Mouse (Mus musculus): ENCODE data around the gene 2900011O08Rik. TPM values are rescaled to one million over a fixed set of nuclear protein-coding genes. Genes with fewer than 3 reads are reported as not detected.

2900011O08Rik gene
- polyA plus RNA-seq, 1 experiment from 2014 or later: 12.6 TPM

DNA sequence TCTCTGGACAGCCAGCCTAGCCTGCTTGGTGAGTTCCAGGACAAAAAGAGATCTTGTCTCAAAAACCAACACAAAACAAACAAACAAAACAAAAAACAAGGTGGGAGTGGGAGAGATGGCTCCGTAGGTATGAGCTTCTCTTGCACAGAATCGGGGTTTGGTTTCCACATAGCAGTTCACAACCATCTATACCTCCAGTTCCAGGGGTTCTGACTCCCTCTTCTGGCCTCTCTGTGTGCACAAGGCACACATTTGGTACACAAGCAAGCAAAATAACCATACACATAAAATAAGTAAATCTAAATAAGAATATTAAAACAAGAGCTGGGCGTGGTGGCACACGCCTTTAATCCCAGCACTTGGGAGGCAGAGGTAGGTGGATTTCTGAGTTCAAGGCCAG lies 44.2 kb downstream of the 2900011O08Rik start:
- DNase-seq (ENCODE audit: low spot score): no peak
- Histone ChIP-seq H3K27ac (replicated peaks; ENCODE audit: low read depth, low read length) (no peak overlapping the region), H3K4me1 (ENCODE audit: control insufficient read depth, insufficient read depth, low read length) (no peaks in the 10 kb centered on the region), H3K4me2 (ENCODE audit: low read depth, low read length) (no peak overlapping the region), H3K9ac (replicated peaks; ENCODE audit: low read length) (no peak overlapping the region), H3K9me3 (replicated peaks; ENCODE audit: control insufficient read depth, low read length) (no peaks in the 10 kb centered on the region), H3K4me3 (ENCODE audit: low read depth, low read length) (no peak overlapping the region), H3K27me3 (ENCODE audit: control insufficient read depth, insufficient read depth, low read length) (no peaks in the 10 kb centered on the region), H3K36me3 (replicated peaks; ENCODE audit: control insufficient read depth, insufficient read depth, low read depth, low read length) (no peaks in the 10 kb centered on the region)
- ATAC-seq (replicated peaks; ENCODE audit: insufficient number of reproducible peaks, low FRiP score, low TSS enrichment, low read depth): no peak
- 81% methylated on average over 4 of the region's 4 CpGs for WGBS

GRCm38 (mm10) chr16:14033076-14033475 lies 46.7 kb downstream of the 2900011O08Rik start:
- no peak overlapping the region for H3K4me2 ChIP-seq (ENCODE audit: low read depth, low read length)
- H3K36me3 ChIP-seq (replicated peaks; ENCODE audit: control insufficient read depth, insufficient read depth, low read depth, low read length): no peaks in the 10 kb centered on the region
- no peak for DNase-seq (ENCODE audit: low spot score)
- H3K9me3 ChIP-seq (replicated peaks; ENCODE audit: control insufficient read depth, low read length): no peaks in the 10 kb centered on the region
- 75% methylated on average over 4 of the region's 4 CpGs for WGBS
- no peak for ATAC-seq (replicated peaks; ENCODE audit: insufficient number of reproducible peaks, low FRiP score, low TSS enrichment, low read depth)
- H3K9ac ChIP-seq (replicated peaks; ENCODE audit: low read length): no peak overlapping the region
- H3K27ac ChIP-seq (replicated peaks; ENCODE audit: low read depth, low read length): no peak overlapping the region
- H3K4me3 ChIP-seq (ENCODE audit: low read depth, low read length): no peak overlapping the region
- H3K4me1 ChIP-seq (ENCODE audit: control insufficient read depth, insufficient read depth, low read length): no peaks in the 10 kb centered on the region
- H3K27me3 ChIP-seq (ENCODE audit: control insufficient read depth, insufficient read depth, low read length): no peaks in the 10 kb centered on the region

DNA sequence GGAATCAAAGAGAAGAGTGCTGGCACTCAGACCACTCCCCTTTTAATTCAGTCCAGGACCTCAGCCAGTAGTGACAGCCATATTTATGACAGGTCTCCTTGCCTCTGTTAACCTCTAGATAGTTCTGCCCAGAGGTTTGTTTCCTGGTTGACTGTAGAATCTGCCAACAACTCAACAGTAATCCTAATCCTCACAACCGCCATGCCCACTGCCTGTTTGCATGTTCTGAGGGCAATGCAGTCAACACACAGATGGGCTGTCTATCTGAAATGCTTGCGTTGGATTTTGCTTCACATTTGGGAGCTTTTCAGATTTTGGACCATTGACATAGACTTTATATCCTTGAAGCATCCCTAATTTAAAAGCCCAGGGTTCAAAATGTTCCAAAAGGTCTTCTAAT lies 56.0 kb downstream of the 2900011O08Rik start:
- Histone ChIP-seq H3K9ac (replicated peaks; ENCODE audit: low read length) (no peak overlapping the region), H3K9me3 (replicated peaks; ENCODE audit: control insufficient read depth, low read length) (no peaks in the 10 kb centered on the region), H3K27me3 (ENCODE audit: control insufficient read depth, insufficient read depth, low read length) (no peaks in the 10 kb centered on the region), H3K4me1 (ENCODE audit: control insufficient read depth, insufficient read depth, low read length) (no peaks in the 10 kb centered on the region), H3K36me3 (replicated peaks; ENCODE audit: control insufficient read depth, insufficient read depth, low read depth, low read length) (no peaks in the 10 kb centered on the region), H3K4me2 (ENCODE audit: low read depth, low read length) (no peak overlapping the region), H3K27ac (replicated peaks; ENCODE audit: low read depth, low read length) (no peak overlapping the region), H3K4me3 (ENCODE audit: low read depth, low read length) (no peak overlapping the region)
- DNase-seq (ENCODE audit: low spot score) (no peak), ATAC-seq (replicated peaks; ENCODE audit: insufficient number of reproducible peaks, low FRiP score, low TSS enrichment, low read depth) (no peak)
- WGBS: 94% methylated on average over 2 of the region's 2 CpGs

GRCm38 (mm10) chr16:14044695-14045094 lies 58.3 kb downstream of the 2900011O08Rik start:
- Histone ChIP-seq H3K4me2 (ENCODE audit: low read depth, low read length) (no peak overlapping the region), H3K4me3 (ENCODE audit: low read depth, low read length) (no peak overlapping the region), H3K9me3 (replicated peaks; ENCODE audit: control insufficient read depth, low read length) (no peaks in the 10 kb centered on the region), H3K36me3 (replicated peaks; ENCODE audit: control insufficient read depth, insufficient read depth, low read depth, low read length) (no peaks in the 10 kb centered on the region), H3K9ac (replicated peaks; ENCODE audit: low read length) (no peak overlapping the region), H3K27me3 (ENCODE audit: control insufficient read depth, insufficient read depth, low read length) (no peaks in the 10 kb centered on the region), H3K4me1 (ENCODE audit: control insufficient read depth, insufficient read depth, low read length) (no peaks in the 10 kb centered on the region), H3K27ac (replicated peaks; ENCODE audit: low read depth, low read length) (no peak overlapping the region)
- no peak for ATAC-seq (replicated peaks; ENCODE audit: insufficient number of reproducible peaks, low FRiP score, low TSS enrichment, low read depth)
- WGBS: 84% methylated on average over 8 of the region's 8 CpGs
- DNase-seq (ENCODE audit: low spot score): no peak

DNA sequence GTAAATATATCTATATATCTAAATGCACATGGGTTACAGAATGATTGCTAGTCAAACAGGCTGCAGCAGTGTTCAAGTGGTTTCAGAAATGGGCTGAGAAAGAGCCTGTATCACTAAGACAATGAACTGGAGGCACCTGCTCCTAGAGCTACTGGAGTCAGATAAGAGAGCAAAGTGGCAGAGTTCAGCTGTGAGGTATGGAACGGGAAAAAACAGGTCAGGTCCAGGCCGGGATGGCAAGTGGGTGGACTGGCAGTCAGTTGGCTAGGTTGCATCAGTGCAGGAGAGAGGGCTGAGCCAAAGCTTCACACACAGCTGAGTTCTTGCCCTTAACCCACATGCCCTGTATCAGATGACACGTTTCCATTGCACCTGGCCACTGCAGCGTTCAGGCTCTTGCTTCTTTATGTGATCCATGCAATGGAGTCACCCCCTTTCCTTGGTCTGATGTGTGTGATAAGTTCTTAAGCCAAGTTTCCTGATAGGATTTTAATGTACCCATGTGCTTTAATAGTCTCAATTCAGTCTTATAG lies 59.9 kb downstream of the 2900011O08Rik start:
- no peak for DNase-seq (ENCODE audit: low spot score)
- ATAC-seq (replicated peaks; ENCODE audit: insufficient number of reproducible peaks, low FRiP score, low TSS enrichment, low read depth): no peak

DNA sequence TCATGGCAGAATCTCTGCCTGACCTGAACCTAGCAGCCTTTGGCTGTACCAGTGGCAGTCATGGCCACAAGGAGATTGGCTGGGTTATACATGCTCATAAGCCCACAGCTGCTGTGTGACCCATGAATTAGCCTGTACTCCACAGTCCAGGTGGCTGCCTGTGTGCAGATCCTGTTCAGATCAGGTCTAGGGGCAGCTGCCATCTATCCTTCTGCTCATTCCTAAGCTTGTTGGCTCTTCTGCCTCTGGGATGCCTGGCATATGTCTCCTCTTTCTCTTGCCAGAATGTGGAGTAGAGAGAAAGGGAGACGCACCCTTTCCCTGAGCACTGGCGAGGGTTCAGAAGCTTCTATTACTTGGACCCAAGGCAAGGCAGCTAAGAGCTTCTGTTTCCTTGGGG lies 65.8 kb downstream of the 2900011O08Rik start:
- no peaks in the 10 kb centered on the region for H3K36me3 ChIP-seq (replicated peaks; ENCODE audit: control insufficient read depth, insufficient read depth, low read depth, low read length)
- ATAC-seq (replicated peaks; ENCODE audit: insufficient number of reproducible peaks, low FRiP score, low TSS enrichment, low read depth) (no peak), DNase-seq (ENCODE audit: low spot score) (no peak)
- no peak overlapping the region for H3K9ac ChIP-seq (replicated peaks; ENCODE audit: low read length)
- no peaks in the 10 kb centered on the region for H3K9me3 ChIP-seq (replicated peaks; ENCODE audit: control insufficient read depth, low read length)
- H3K4me1 ChIP-seq (ENCODE audit: control insufficient read depth, insufficient read depth, low read length): no peaks in the 10 kb centered on the region
- no peak overlapping the region for H3K4me3 ChIP-seq (ENCODE audit: low read depth, low read length)
- H3K27ac ChIP-seq (replicated peaks; ENCODE audit: low read depth, low read length): no peak overlapping the region
- H3K27me3 ChIP-seq (ENCODE audit: control insufficient read depth, insufficient read depth, low read length): no peaks in the 10 kb centered on the region
- H3K4me2 ChIP-seq (ENCODE audit: low read depth, low read length): no peak overlapping the region
- WGBS: 92% methylated on average over 2 of the region's 2 CpGs

More for the DNA sequence above, 59.9 kb downstream of the 2900011O08Rik start:
- H3K27ac ChIP-seq (replicated peaks; ENCODE audit: low read depth, low read length): no peak overlapping the region
- no peak overlapping the region for H3K4me3 ChIP-seq (ENCODE audit: low read depth, low read length)
- H3K9ac ChIP-seq (replicated peaks; ENCODE audit: low read length): no peak overlapping the region
- H3K27me3 ChIP-seq (ENCODE audit: control insufficient read depth, insufficient read depth, low read length): no peaks in the 10 kb centered on the region
- no peak overlapping the region for H3K4me2 ChIP-seq (ENCODE audit: low read depth, low read length)
- H3K36me3 ChIP-seq (replicated peaks; ENCODE audit: control insufficient read depth, insufficient read depth, low read depth, low read length): no peaks in the 10 kb centered on the region
- WGBS: 80% methylated on average over 4 of the region's 4 CpGs
- no peaks in the 10 kb centered on the region for H3K4me1 ChIP-seq (ENCODE audit: control insufficient read depth, insufficient read depth, low read length)
- H3K9me3 ChIP-seq (replicated peaks; ENCODE audit: control insufficient read depth, low read length): no peaks in the 10 kb centered on the region

- no peak for ATAC-seq (replicated peaks; ENCODE audit: insufficient number of reproducible peaks, low FRiP score, low TSS enrichment, low read depth)
- Histone ChIP-seq H3K4me3 (ENCODE audit: low read depth, low read length) (no peak overlapping the region), H3K4me2 (ENCODE audit: low read depth, low read length) (no peak overlapping the region), H3K4me1 (ENCODE audit: control insufficient read depth, insufficient read depth, low read length) (no peaks in the 10 kb centered on the region), H3K27me3 (ENCODE audit: control insufficient read depth, insufficient read depth, low read length) (no peaks in the 10 kb centered on the region), H3K36me3 (replicated peaks; ENCODE audit: control insufficient read depth, insufficient read depth, low read depth, low read length) (no peaks in the 10 kb centered on the region), H3K9me3 (replicated peaks; ENCODE audit: control insufficient read depth, low read length) (no peaks in the 10 kb centered on the region), H3K9ac (replicated peaks; ENCODE audit: low read length) (no peak overlapping the region), H3K27ac (replicated peaks; ENCODE audit: low read depth, low read length) (no peak overlapping the region)
- WGBS: 89% methylated on average over 5 of the region's 5 CpGs
- DNase-seq (ENCODE audit: low spot score): no peak
Observed at GRCm38 (mm10) chr16:14053116-14053515, 66.7 kb downstream of the 2900011O08Rik start.

- no peak for DNase-seq (ENCODE audit: low spot score)
- H3K9me3 ChIP-seq (replicated peaks; ENCODE audit: control insufficient read depth, low read length): no peaks in the 10 kb centered on the region
- H3K9ac ChIP-seq (replicated peaks; ENCODE audit: low read length): no peak overlapping the region
- no peaks in the 10 kb centered on the region for H3K36me3 ChIP-seq (replicated peaks; ENCODE audit: control insufficient read depth, insufficient read depth, low read depth, low read length)
- H3K27ac ChIP-seq (replicated peaks; ENCODE audit: low read depth, low read length): no peak overlapping the region
- H3K27me3 ChIP-seq (ENCODE audit: control insufficient read depth, insufficient read depth, low read length): no peaks in the 10 kb centered on the region
- no peaks in the 10 kb centered on the region for H3K4me1 ChIP-seq (ENCODE audit: control insufficient read depth, insufficient read depth, low read length)
- WGBS: 50% methylated on average over 1 of the region's 1 CpGs
- no peak overlapping the region for H3K4me3 ChIP-seq (ENCODE audit: low read depth, low read length)
- no peak for ATAC-seq (replicated peaks; ENCODE audit: insufficient number of reproducible peaks, low FRiP score, low TSS enrichment, low read depth)
- no peak overlapping the region for H3K4me2 ChIP-seq (ENCODE audit: low read depth, low read length)
Observed at GRCm38 (mm10) chr16:14055271-14055670, 68.9 kb downstream of the 2900011O08Rik start.

All from embryonic facial prominence, embryonic 11.5 days (tissue).